Mouse (Mus musculus): ENCODE data around the gene Add2. TPM values are rescaled to one million over a fixed set of nuclear protein-coding genes. Genes with fewer than 3 reads are reported as not detected.
A peak's percentile ranks its signal among the peaks of the same experiment; 100 is the strongest.

The Add2 gene
- polyA plus RNA-seq, 2 experiments: 54.9 to 73.5 TPM

- DNase-seq (ENCODE audit: low read depth in 3 of 3, low spot score in 3 of 3): no peak
Observed at GRCm38 (mm10) chr6:86086851-86087571, 58.5 kb downstream of the Add2 start.

DNA sequence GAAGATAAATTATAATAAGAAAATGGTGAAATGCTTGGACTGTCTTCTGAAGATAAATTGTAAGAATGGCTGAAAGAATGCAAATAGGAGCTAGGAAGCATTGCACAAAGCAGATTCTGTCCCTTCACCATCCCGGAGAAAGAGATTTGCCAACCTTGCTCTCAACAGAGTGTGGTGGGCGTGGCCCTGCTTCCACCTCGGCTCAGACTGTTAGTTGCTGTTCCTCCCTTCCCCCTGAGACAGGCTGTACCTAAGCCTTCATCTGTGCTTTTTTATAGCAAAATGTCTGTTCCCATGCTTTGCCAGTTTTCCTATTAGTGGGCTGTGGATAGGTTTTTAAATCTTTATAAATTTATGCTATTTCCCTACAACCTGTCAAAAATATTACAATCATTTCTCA is 59.3 kb downstream of the Add2 start:
- no peak for ATAC-seq (ENCODE audit: insufficient read depth)
- WGBS (ENCODE audit: insufficient replicate concordance): 29% methylated on average over 3 of the region's 3 CpGs

More at GRCm38 (mm10) chr6:86086851-86087571, 58.5 kb downstream of the Add2 start:
- ATAC-seq (ENCODE audit: insufficient read depth): no peak
- Histone ChIP-seq H3K27ac (no peak overlapping the region), H3K4me3 (ENCODE audit: insufficient read depth in 1 of 2, low read depth in 2 of 2, low read length in 2 of 2) (no peak overlapping the region), H3K4me1 (replicated peaks; ENCODE audit: control insufficient read depth in 2 of 2, insufficient read depth in 2 of 2, low read length in 1 of 2) (no peaks in the 10 kb centered on the region), H3K9ac (replicated peaks) (no peak overlapping the region), H3K27me3 (ENCODE audit: control insufficient read depth, insufficient read depth, low read length) (no peaks in the 10 kb centered on the region), H3K9me3 (ENCODE audit: control insufficient read depth, low read length) (no peaks in the 10 kb centered on the region), H3K4me2 (ENCODE audit: low read depth) (no peak overlapping the region), H3K36me3 (replicated peaks; ENCODE audit: control insufficient read depth, insufficient read depth, low read depth) (peaks cover 93% of the 10 kb centered on the region)
- WGBS (ENCODE audit: insufficient replicate concordance): 67% methylated on average over 9 of the region's 9 CpGs
- TF ChIP-seq CTCF (IDR thresholded peaks at IDR 0.05; ENCODE audit: low read depth) (no peak), EP300 (IDR thresholded peaks at IDR 0.05; ENCODE audit: low read depth) (no peak)

GRCm38 (mm10) chr6:86094202-86094838 is 65.8 kb downstream of the Add2 start:
- no peak overlapping the region for H3K27ac ChIP-seq
- no peak overlapping the region for H3K4me3 ChIP-seq (ENCODE audit: insufficient read depth in 1 of 2, low read depth in 2 of 2, low read length in 2 of 2)
- peaks cover 97% of the 10 kb centered on the region for H3K36me3 ChIP-seq (replicated peaks; ENCODE audit: control insufficient read depth, insufficient read depth, low read depth)
- peak in 1 of 3 experiments; percentile 28 for DNase-seq (ENCODE audit: low read depth in 3 of 3, low spot score in 3 of 3)
- no peak overlapping the region for H3K4me2 ChIP-seq (ENCODE audit: low read depth)
- TF ChIP-seq CTCF (IDR thresholded peaks at IDR 0.05; ENCODE audit: low read depth): no peak
- TF ChIP-seq EP300 (IDR thresholded peaks at IDR 0.05; ENCODE audit: low read depth): no peak
- no peaks in the 10 kb centered on the region; a peak in 1 of 4 replicates for H3K4me1 ChIP-seq (replicated peaks; ENCODE audit: control insufficient read depth in 2 of 2, insufficient read depth in 2 of 2, low read length in 1 of 2)
- WGBS (ENCODE audit: insufficient replicate concordance): 48% methylated on average over 10 of the region's 10 CpGs
- peak; percentile 47; the same call in 1 of the 2 replicates for ATAC-seq (ENCODE audit: insufficient read depth)
- H3K27me3 ChIP-seq (ENCODE audit: control insufficient read depth, insufficient read depth, low read length): no peaks in the 10 kb centered on the region
- H3K9ac ChIP-seq (replicated peaks): no peak overlapping the region
- H3K9me3 ChIP-seq (ENCODE audit: control insufficient read depth, low read length): no peaks in the 10 kb centered on the region

More for the DNA sequence above, 59.3 kb downstream of the Add2 start:
- Histone ChIP-seq H3K4me2 (ENCODE audit: low read depth) (no peak overlapping the region), H3K9me3 (ENCODE audit: control insufficient read depth, low read length) (no peaks in the 10 kb centered on the region), H3K27me3 (ENCODE audit: control insufficient read depth, insufficient read depth, low read length) (no peaks in the 10 kb centered on the region), H3K27ac (no peak overlapping the region), H3K4me1 (replicated peaks; ENCODE audit: control insufficient read depth in 2 of 2, insufficient read depth in 2 of 2, low read length in 1 of 2) (no peaks in the 10 kb centered on the region), H3K36me3 (replicated peaks; ENCODE audit: control insufficient read depth, insufficient read depth, low read depth) (peaks cover 94% of the 10 kb centered on the region), H3K4me3 (ENCODE audit: insufficient read depth in 1 of 2, low read depth in 2 of 2, low read length in 2 of 2) (no peak overlapping the region), H3K9ac (replicated peaks) (no peak overlapping the region)
- TF ChIP-seq CTCF (IDR thresholded peaks at IDR 0.05; ENCODE audit: low read depth) (no peak), EP300 (IDR thresholded peaks at IDR 0.05; ENCODE audit: low read depth) (no peak)
- no peak for DNase-seq (ENCODE audit: low read depth in 3 of 3, low spot score in 3 of 3)

DNA sequence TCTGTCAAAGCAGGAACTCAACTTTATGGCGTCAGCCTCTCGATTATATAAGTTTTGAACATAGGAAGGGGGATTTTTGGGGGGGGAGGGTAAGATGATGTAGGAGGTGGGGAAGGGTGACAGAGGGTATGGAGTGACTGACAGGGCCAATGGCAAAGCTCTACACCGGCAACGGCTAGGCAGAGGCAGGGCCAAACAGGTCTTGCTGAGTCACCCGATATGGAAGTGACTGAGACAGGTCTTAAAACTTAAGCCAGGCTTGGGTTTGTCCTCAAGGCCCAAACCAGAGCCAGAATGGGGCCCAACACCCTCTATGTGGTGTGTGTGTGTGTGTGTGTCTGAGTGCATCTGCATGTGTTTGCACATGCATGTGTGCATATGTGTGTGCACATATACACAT is 67.0 kb downstream of the Add2 start:
- H3K27me3 ChIP-seq (ENCODE audit: control insufficient read depth, insufficient read depth, low read length): no peaks in the 10 kb centered on the region
- H3K36me3 ChIP-seq (replicated peaks; ENCODE audit: control insufficient read depth, insufficient read depth, low read depth): peaks cover 99% of the 10 kb centered on the region
- no peak overlapping the region for H3K4me2 ChIP-seq (ENCODE audit: low read depth)
- H3K9ac ChIP-seq (replicated peaks): no peak overlapping the region
- H3K27ac ChIP-seq: no peak overlapping the region
- H3K4me3 ChIP-seq (ENCODE audit: insufficient read depth in 1 of 2, low read depth in 2 of 2, low read length in 2 of 2): no peak overlapping the region
- ATAC-seq (ENCODE audit: insufficient read depth) (peak; percentile 14; the same call in 1 of the 2 replicates), DNase-seq (ENCODE audit: low read depth in 3 of 3, low spot score in 3 of 3) (no peak)
- no peak for TF ChIP-seq EP300 (IDR thresholded peaks at IDR 0.05; ENCODE audit: low read depth)
- no peak for TF ChIP-seq CTCF (IDR thresholded peaks at IDR 0.05; ENCODE audit: low read depth)
- WGBS (ENCODE audit: insufficient replicate concordance): 58% methylated on average over 5 of the region's 5 CpGs
- H3K4me1 ChIP-seq (replicated peaks; ENCODE audit: control insufficient read depth in 2 of 2, insufficient read depth in 2 of 2, low read length in 1 of 2): no peaks in the 10 kb centered on the region; a peak in 1 of 4 replicates
- H3K9me3 ChIP-seq (ENCODE audit: control insufficient read depth, low read length): no peaks in the 10 kb centered on the region

DNA sequence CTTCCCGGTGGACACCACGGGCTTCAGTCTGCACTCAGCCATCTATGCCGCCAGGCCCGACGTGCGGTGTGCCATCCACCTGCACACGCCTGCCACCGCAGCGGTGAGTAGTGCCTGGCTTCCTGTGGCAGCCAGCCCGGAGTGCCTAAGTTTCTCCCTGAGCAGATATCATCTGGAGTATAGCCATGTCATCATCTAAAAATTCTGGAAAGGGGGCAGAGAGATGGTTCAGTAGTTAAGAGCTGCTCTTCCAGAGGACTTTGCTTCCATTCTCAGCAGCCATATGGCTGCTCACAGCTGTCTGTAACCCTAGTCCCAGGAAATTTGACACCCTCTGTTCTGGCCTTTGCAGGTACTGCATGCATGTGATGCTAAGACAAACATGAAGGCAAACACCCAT is 68.3 kb downstream of the Add2 start:
- H3K27me3 ChIP-seq (ENCODE audit: control insufficient read depth, insufficient read depth, low read length): no peaks in the 10 kb centered on the region
- H3K4me1 ChIP-seq (replicated peaks; ENCODE audit: control insufficient read depth in 2 of 2, insufficient read depth in 2 of 2, low read length in 1 of 2): no peaks in the 10 kb centered on the region; a peak in 1 of 4 replicates
- no peaks in the 10 kb centered on the region for H3K9me3 ChIP-seq (ENCODE audit: control insufficient read depth, low read length)
- TF ChIP-seq EP300 (IDR thresholded peaks at IDR 0.05; ENCODE audit: low read depth): no peak
- no peak for TF ChIP-seq CTCF (IDR thresholded peaks at IDR 0.05; ENCODE audit: low read depth)
- peaks cover 99% of the 10 kb centered on the region for H3K36me3 ChIP-seq (replicated peaks; ENCODE audit: control insufficient read depth, insufficient read depth, low read depth)
- H3K9ac ChIP-seq (replicated peaks): no peak overlapping the region
- no peak for DNase-seq (ENCODE audit: low read depth in 3 of 3, low spot score in 3 of 3)
- no peak overlapping the region for H3K4me3 ChIP-seq (ENCODE audit: insufficient read depth in 1 of 2, low read depth in 2 of 2, low read length in 2 of 2)
- no peak overlapping the region for H3K4me2 ChIP-seq (ENCODE audit: low read depth)
- no peak overlapping the region for H3K27ac ChIP-seq
- no peak for ATAC-seq (ENCODE audit: insufficient read depth)
- WGBS (ENCODE audit: insufficient replicate concordance): 90% methylated on average over 10 of the region's 10 CpGs
